Mouse (Mus musculus): Measurements from ENCODE around the gene Riox1. TPM values are rescaled to one million over a fixed set of nuclear protein-coding genes. Genes with fewer than 3 reads are reported as not detected.

Riox1 gene
- polyA plus RNA-seq, 1 experiment from 2014 or later, result 9.2 TPM

DNA sequence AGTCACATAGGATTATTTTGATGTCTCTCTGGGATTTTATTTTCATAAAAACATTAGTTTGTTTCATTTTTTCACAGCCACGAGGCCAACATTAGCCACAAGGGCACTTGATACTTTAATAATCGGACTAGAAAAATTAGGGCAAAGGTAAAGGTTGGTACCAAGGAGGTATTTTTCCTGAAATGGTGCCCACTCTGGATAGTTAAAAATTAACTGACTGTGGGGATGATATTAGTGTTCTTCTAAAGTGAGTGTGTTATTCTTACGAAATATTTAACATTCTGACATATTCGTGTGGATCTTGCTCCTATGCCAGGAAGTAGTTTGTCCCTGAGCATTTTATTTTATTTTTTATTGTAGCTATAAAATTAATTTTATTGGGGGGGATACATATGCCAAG, 31.2 kb downstream of the Riox1 start:
- WGBS, result 85% methylated on average over 4 of the region's 4 CpGs
- no peak overlapping the region for H3K4me2 ChIP-seq (ENCODE audit: low read length)

DNA sequence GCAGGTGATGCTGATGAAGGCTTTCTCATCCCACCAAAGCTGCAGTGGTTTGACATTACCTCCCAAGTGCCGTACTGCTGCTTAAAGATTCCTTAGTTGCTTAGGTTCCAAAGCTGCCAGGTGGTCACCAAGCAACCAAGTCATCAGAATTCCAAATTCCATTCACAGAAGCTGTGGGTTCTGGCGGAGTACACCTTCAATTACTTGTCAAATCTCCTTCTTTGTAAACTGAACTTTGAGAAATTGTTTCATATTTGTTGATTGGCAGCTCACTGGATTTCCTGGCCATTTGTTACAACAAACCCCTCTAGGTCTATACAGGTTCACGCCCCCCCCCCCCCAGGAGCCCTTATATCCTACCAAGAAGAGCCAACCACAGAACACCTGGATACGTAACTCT, 34.3 kb downstream of the Riox1 start, which contains the start of gene Heatr4:
TSS of gene Heatr4 (minus strand) at position 101 of the 400 bp plus-strand sequence.
- Histone ChIP-seq H3K4me3 (ENCODE audit: control insufficient read depth in 1 of 2, insufficient read depth in 1 of 2, low read depth in 1 of 2, low read length in 2 of 2) (no peak within 1 kb of the TSS), H3K4me1 (ENCODE audit: control insufficient read depth in 2 of 2, insufficient read depth in 2 of 2, low read length in 2 of 2) (peaks cover 13 to 17% of the 10 kb centered on the region in 2 experiments; a peak in 3 of 4 replicates), H3K36me3 (ENCODE audit: control insufficient read depth, insufficient read depth, low read length) (no peaks in the 10 kb centered on the region), H3K27me3 (ENCODE audit: control insufficient read depth, insufficient read depth, low read length) (no peaks in the 10 kb centered on the region), H3K9me3 (ENCODE audit: control insufficient read depth, low read length) (no peaks in the 10 kb centered on the region), H3K27ac (replicated peaks in 1 of 2; ENCODE audit: control insufficient read depth in 1 of 2, insufficient read depth in 1 of 2, low read depth in 2 of 2, low read length in 2 of 2) (no peak within 1 kb of the TSS), H3K4me2 (ENCODE audit: low read length) (no peak within 1 kb of the TSS), H3K9ac (ENCODE audit: low read length) (no peak within 1 kb of the TSS)
- WGBS, result 84% methylated on average over 4 of the region's 4 CpGs
- ATAC-seq (ENCODE audit: insufficient number of reproducible peaks, insufficient read depth, low FRiP score, low read depth), result no peak

More for the DNA sequence above, 31.2 kb downstream of the Riox1 start:
- Histone ChIP-seq H3K9ac (ENCODE audit: low read length) (no peak overlapping the region), H3K9me3 (ENCODE audit: control insufficient read depth, low read length) (no peaks in the 10 kb centered on the region), H3K4me1 (ENCODE audit: control insufficient read depth in 2 of 2, insufficient read depth in 2 of 2, low read length in 2 of 2) (peaks cover 4 to 8% of the 10 kb centered on the region in 2 experiments; a peak in 3 of 4 replicates), H3K36me3 (ENCODE audit: control insufficient read depth, insufficient read depth, low read length) (no peaks in the 10 kb centered on the region), H3K4me3 (ENCODE audit: control insufficient read depth in 1 of 2, insufficient read depth in 1 of 2, low read depth in 1 of 2, low read length in 2 of 2) (no peak overlapping the region), H3K27me3 (ENCODE audit: control insufficient read depth, insufficient read depth, low read length) (no peaks in the 10 kb centered on the region), H3K27ac (replicated peaks in 1 of 2; ENCODE audit: control insufficient read depth in 1 of 2, insufficient read depth in 1 of 2, low read depth in 2 of 2, low read length in 2 of 2) (no peak overlapping the region)
- ATAC-seq (ENCODE audit: insufficient number of reproducible peaks, insufficient read depth, low FRiP score, low read depth), result no peak

DNA sequence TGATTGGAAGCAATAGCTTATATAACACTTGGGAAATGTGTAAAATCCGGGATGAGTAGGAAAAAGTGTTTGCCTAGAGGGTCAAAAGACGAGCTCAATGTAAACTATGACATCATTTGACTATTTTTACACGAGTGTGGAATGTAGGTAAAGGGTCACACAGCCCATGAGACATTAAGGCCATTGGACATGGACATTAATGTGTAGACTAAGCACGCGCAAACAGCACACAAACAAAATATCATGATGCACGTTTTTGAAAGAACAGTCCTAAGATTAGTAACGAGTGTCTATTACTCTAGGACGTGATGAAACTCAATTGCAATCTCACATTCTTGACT, 36.8 kb downstream of the Riox1 start:
- Histone ChIP-seq H3K4me1 (ENCODE audit: control insufficient read depth in 2 of 2, insufficient read depth in 2 of 2, low read length in 2 of 2) (peaks cover 12 to 17% of the 10 kb centered on the region in 2 experiments; a peak in 3 of 4 replicates), H3K9me3 (ENCODE audit: control insufficient read depth, low read length) (no peaks in the 10 kb centered on the region), H3K9ac (ENCODE audit: low read length) (peak overlapping the region; percentile 92), H3K27me3 (ENCODE audit: control insufficient read depth, insufficient read depth, low read length) (no peaks in the 10 kb centered on the region), H3K4me2 (ENCODE audit: low read length) (peak overlapping the region; percentile 73), H3K4me3 (ENCODE audit: control insufficient read depth in 1 of 2, insufficient read depth in 1 of 2, low read depth in 1 of 2, low read length in 2 of 2) (peak overlapping the region; percentile 66 to 92), H3K27ac (replicated peaks in 1 of 2; ENCODE audit: control insufficient read depth in 1 of 2, insufficient read depth in 1 of 2, low read depth in 2 of 2, low read length in 2 of 2) (peak overlapping the region; percentile 98 to 100), H3K36me3 (ENCODE audit: control insufficient read depth, insufficient read depth, low read length) (peaks cover 11% of the 10 kb centered on the region; the same call in 1 of the 2 replicates)
- WGBS, result 9% methylated on average over 8 of the region's 8 CpGs
- peak; percentile 60; the same call in 1 of the 2 replicates for ATAC-seq (ENCODE audit: insufficient number of reproducible peaks, insufficient read depth, low FRiP score, low read depth)

DNA sequence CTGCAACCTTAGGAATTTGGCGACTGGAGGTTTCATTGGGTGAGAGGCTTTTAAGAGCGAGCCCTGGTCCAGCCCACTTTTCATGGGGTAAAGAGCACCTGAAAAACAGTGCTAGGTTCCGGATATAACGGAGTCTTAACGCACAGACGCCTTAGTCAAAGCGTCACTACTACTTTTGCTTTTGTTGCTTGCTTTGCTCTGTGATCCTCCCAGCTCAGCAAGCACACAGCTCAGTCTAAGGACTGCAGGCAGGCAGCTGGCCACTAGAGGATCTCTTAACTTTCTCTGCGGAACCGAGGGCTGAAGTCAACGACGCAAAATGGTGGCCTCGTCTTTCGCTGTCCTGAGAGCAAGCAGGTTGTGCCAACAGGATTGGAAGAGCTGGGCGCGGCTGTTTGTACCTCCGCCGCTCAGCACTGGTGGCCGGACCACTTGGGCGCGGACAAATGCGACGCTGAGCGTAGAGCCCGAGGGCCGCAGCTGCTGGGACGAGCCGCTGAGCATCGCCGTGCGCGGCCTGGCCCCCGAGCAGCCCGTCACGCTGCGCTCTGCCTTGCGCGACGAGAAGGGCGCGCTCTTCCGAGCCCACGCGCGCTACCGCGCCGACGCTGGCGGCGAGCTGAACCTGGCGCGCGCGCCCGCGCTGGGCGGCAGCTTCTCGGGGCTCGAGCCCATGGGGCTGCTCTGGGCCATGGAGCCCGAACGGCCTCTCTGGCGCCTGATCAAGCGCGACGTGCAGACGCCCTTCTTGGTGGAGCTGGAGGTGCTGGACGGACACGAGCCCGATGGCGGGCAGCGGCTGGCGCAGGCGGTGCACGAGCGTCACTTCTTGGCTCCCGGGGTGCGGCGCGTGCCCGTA, 37.4 kb downstream of the Riox1 start, which contains the start of gene Acot2:
TSS of gene Acot2 (plus strand) at position 279 of the 859 bp plus-strand sequence.
- no peaks in the 10 kb centered on the region for H3K9me3 ChIP-seq (ENCODE audit: control insufficient read depth, low read length)
- peak; percentile 78 for ATAC-seq (ENCODE audit: insufficient number of reproducible peaks, insufficient read depth, low FRiP score, low read depth)
- H3K4me3 ChIP-seq (ENCODE audit: control insufficient read depth in 1 of 2, insufficient read depth in 1 of 2, low read depth in 1 of 2, low read length in 2 of 2), result peak within 1 kb of the TSS; percentile 66 to 92
- peaks cover 9 to 14% of the 10 kb centered on the region in 2 experiments; a peak in 3 of 4 replicates for H3K4me1 ChIP-seq (ENCODE audit: control insufficient read depth in 2 of 2, insufficient read depth in 2 of 2, low read length in 2 of 2)
- no peaks in the 10 kb centered on the region for H3K27me3 ChIP-seq (ENCODE audit: control insufficient read depth, insufficient read depth, low read length)
- peaks cover 13% of the 10 kb centered on the region; the same call in 1 of the 2 replicates for H3K36me3 ChIP-seq (ENCODE audit: control insufficient read depth, insufficient read depth, low read length)
- H3K4me2 ChIP-seq (ENCODE audit: low read length), result peak within 1 kb of the TSS; percentile 73
- peak within 1 kb of the TSS; percentile 92 for H3K9ac ChIP-seq (ENCODE audit: low read length)
- H3K27ac ChIP-seq (replicated peaks in 1 of 2; ENCODE audit: control insufficient read depth in 1 of 2, insufficient read depth in 1 of 2, low read depth in 2 of 2, low read length in 2 of 2), result peak within 1 kb of the TSS; percentile 98 to 100
- WGBS, result under 1% methylated on average over 77 of the region's 80 CpGs

DNA sequence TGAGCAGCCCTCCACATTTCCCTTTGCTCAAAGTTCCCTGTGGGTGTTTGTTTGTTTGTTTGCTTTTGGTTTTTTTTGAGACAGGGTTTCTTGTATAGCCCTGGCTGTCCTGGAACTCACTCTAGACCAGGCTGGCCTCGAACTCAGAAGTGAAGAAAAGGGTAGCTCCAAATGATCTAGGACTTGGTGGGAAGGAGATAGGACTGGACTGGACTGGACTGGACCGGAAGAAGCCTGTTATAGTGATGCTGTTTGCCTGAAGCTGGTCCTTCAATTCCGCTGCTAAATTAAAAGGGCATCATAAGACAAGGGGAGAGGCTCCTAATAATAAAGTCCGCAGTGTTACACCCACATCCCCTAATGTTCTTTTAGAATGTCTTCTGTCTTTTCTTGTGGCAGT, 38.1 kb downstream of the Riox1 start:
- 67% methylated on average over 4 of the region's 4 CpGs for WGBS

DNA sequence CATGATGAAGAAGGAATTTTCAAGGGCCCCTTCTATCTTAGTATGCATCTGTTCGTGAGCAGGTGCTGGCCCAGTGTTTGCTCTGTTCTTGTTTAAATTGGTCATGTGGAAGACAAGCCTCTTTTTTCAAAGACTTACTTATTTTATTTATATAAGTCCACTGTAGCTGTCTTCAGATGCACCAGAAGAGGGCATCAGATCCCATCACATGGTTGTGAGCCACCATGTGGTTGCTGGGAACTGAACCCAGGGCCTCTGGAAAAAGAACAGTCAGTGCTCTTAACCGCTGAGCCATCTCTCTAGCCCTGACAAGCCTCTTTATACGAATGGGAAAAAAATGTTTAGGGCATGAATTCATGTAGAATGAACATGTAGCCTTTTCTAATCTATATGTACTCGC, 39.0 kb downstream of the Riox1 start:
- 94% methylated on average over 4 of the region's 4 CpGs for WGBS
- H3K4me2 ChIP-seq (ENCODE audit: low read length), result peak overlapping the region; percentile 73; the same call in 1 of the 2 replicates

More for the DNA sequence above, 38.1 kb downstream of the Riox1 start:
- Histone ChIP-seq H3K4me2 (ENCODE audit: low read length) (peak overlapping the region; percentile 73), H3K9me3 (ENCODE audit: control insufficient read depth, low read length) (no peaks in the 10 kb centered on the region), H3K36me3 (ENCODE audit: control insufficient read depth, insufficient read depth, low read length) (peaks cover 20% of the 10 kb centered on the region), H3K4me3 (ENCODE audit: control insufficient read depth in 1 of 2, insufficient read depth in 1 of 2, low read depth in 1 of 2, low read length in 2 of 2) (peak overlapping the region; percentile 66 to 92), H3K27ac (replicated peaks in 1 of 2; ENCODE audit: control insufficient read depth in 1 of 2, insufficient read depth in 1 of 2, low read depth in 2 of 2, low read length in 2 of 2) (peak overlapping the region; percentile 98 to 100), H3K9ac (ENCODE audit: low read length) (peak overlapping the region; percentile 92), H3K27me3 (ENCODE audit: control insufficient read depth, insufficient read depth, low read length) (no peaks in the 10 kb centered on the region), H3K4me1 (ENCODE audit: control insufficient read depth in 2 of 2, insufficient read depth in 2 of 2, low read length in 2 of 2) (peaks cover 9 to 14% of the 10 kb centered on the region in 2 experiments; a peak in 3 of 4 replicates)
- no peak for ATAC-seq (ENCODE audit: insufficient number of reproducible peaks, insufficient read depth, low FRiP score, low read depth)

DNA sequence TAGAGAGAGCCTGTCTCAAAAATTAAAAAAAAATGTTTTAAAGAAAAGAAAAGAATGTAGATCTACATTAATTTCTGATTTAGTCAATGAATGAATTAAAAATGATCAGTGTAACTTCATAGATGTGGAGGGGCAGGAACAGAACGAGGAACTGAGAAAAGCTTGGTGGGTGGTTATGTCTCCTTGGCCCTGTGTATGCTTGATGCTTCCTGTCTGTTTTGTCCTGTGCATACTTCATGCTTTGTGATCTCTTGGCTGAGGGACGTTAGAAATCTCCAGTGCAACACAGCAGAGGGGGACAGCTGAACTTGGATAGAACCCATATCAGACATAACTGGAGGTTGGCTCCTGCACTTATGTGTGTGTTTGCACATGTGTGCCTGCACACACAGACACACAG, 46.8 kb downstream of the Riox1 start:
- peaks cover 19% of the 10 kb centered on the region for H3K36me3 ChIP-seq (ENCODE audit: control insufficient read depth, insufficient read depth, low read length)
- H3K27ac ChIP-seq (replicated peaks in 1 of 2; ENCODE audit: control insufficient read depth in 1 of 2, insufficient read depth in 1 of 2, low read depth in 2 of 2, low read length in 2 of 2), result no peak overlapping the region
- H3K4me2 ChIP-seq (ENCODE audit: low read length), result no peak overlapping the region
- ATAC-seq (ENCODE audit: insufficient number of reproducible peaks, insufficient read depth, low FRiP score, low read depth), result no peak
- H3K27me3 ChIP-seq (ENCODE audit: control insufficient read depth, insufficient read depth, low read length), result no peaks in the 10 kb centered on the region
- H3K4me3 ChIP-seq (ENCODE audit: control insufficient read depth in 1 of 2, insufficient read depth in 1 of 2, low read depth in 1 of 2, low read length in 2 of 2), result no peak overlapping the region
- WGBS, result 63% methylated on average over 2 of the region's 2 CpGs
- peaks cover 7% of the 10 kb centered on the region for H3K9me3 ChIP-seq (ENCODE audit: control insufficient read depth, low read length)
- H3K4me1 ChIP-seq (ENCODE audit: control insufficient read depth in 2 of 2, insufficient read depth in 2 of 2, low read length in 2 of 2), result peaks cover 14 to 22% of the 10 kb centered on the region in 2 experiments
- H3K9ac ChIP-seq (ENCODE audit: low read length), result no peak overlapping the region

More for the DNA sequence above, 39.0 kb downstream of the Riox1 start:
- Histone ChIP-seq H3K27me3 (ENCODE audit: control insufficient read depth, insufficient read depth, low read length) (no peaks in the 10 kb centered on the region), H3K4me1 (ENCODE audit: control insufficient read depth in 2 of 2, insufficient read depth in 2 of 2, low read length in 2 of 2) (peaks cover 9 to 14% of the 10 kb centered on the region in 2 experiments; a peak in 3 of 4 replicates), H3K27ac (replicated peaks in 1 of 2; ENCODE audit: control insufficient read depth in 1 of 2, insufficient read depth in 1 of 2, low read depth in 2 of 2, low read length in 2 of 2) (no peak overlapping the region), H3K9ac (ENCODE audit: low read length) (no peak overlapping the region), H3K9me3 (ENCODE audit: control insufficient read depth, low read length) (no peaks in the 10 kb centered on the region), H3K36me3 (ENCODE audit: control insufficient read depth, insufficient read depth, low read length) (peaks cover 29% of the 10 kb centered on the region), H3K4me3 (ENCODE audit: control insufficient read depth in 1 of 2, insufficient read depth in 1 of 2, low read depth in 1 of 2, low read length in 2 of 2) (no peak overlapping the region; a peak in 2 of 4 replicates)
- no peak for ATAC-seq (ENCODE audit: insufficient number of reproducible peaks, insufficient read depth, low FRiP score, low read depth)
